Mouse (Mus musculus): Measurements from ENCODE around the gene Scn10a. TPM values are rescaled to one million over a fixed set of nuclear protein-coding genes. Genes with fewer than 3 reads are reported as not detected.

Scn10a gene
- not detected for total RNA-seq (2021)
- long read RNA-seq, experiment 1 = 0 reads
- long read RNA-seq, experiment 2 = 0 reads

- DNase-seq (ENCODE audit: low spot score) = no peak
These were observed at the start of gene Scn10a for GRCm38 (mm10) chr9:119719222-119719621. Gene Scn10a, minus strand, starts transcription at chr9:119719322.

- DNase-seq (ENCODE audit: low spot score) = no peak
These were observed 49.5 kb upstream of the Scn10a start for GRCm38 (mm10) chr9:119768585-119768984.

DNA sequence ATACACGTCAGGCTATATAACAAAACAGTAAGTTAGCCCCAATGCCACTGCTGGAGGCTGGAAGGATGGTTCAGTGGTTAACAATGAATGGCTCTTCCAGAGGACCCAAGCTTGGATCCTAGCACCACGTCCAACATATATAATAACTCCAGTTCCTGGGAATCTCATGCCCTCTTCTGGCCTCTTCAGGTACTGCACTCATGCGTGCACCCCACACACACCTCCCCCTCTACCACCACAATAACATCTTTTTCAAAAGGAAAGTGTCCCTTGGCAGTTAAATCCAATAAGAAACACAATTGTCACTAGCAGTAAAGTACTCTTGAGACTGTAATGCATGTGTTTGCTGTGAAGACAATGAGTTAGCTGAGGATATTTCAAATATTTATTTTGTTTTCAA, 41.1 kb upstream of the Scn10a start:
- DNase-seq (ENCODE audit: low spot score) = no peak

- DNase-seq (ENCODE audit: low spot score) = no peak
These were observed 40.3 kb upstream of the Scn10a start for GRCm38 (mm10) chr9:119759457-119759856.

GRCm38 (mm10) chr9:119751507-119751906, 32.4 kb upstream of the Scn10a start:
- no peak for DNase-seq (ENCODE audit: low spot score)

DNA sequence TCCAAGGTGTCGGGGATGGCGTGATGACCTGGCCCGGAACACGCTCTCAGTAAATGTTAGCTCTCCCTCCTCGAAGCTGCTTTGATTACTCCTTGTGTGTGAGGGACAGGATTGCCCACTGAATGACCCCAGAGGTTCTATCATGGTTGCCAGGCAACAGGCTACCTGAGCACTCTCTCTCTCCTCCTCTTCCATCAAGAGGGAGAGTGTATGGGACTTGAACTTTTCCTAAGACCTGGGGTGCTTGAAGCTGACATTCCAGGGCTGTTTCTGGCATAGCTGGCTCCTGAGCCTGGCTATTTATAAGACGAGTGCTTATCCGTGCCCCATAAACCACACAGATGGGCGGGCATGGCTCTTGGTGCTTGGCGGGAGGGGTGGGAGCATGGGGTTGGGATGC, 30.0 kb upstream of the Scn10a start:
- DNase-seq (ENCODE audit: low spot score) = no peak

GRCm38 (mm10) chr9:119743900-119744299, 24.8 kb upstream of the Scn10a start:
- DNase-seq (ENCODE audit: low spot score) = no peak

DNA sequence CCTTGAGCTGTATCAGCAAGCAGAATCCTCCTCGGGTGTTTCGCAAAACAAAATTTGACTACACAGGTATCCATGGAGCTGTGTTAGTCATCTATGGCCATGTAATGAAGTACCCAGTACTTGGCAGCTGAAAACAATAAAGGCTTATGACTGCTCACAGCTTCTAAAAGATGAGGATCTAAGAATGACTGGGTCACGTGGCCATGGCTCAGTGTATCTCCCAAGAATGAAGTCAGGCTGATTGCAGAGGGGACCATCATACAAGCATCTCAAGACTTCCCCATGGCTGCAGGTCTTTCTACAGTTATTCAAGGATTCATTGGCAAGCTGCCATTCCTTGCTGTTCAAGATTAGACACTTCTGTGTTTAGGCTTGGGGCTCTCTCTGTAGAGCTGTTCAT, 24.2 kb upstream of the Scn10a start:
- no peak for DNase-seq (ENCODE audit: low spot score)

GRCm38 (mm10) chr9:119741101-119741786, 22.1 kb upstream of the Scn10a start:
- no peak for DNase-seq (ENCODE audit: low spot score)

DNA sequence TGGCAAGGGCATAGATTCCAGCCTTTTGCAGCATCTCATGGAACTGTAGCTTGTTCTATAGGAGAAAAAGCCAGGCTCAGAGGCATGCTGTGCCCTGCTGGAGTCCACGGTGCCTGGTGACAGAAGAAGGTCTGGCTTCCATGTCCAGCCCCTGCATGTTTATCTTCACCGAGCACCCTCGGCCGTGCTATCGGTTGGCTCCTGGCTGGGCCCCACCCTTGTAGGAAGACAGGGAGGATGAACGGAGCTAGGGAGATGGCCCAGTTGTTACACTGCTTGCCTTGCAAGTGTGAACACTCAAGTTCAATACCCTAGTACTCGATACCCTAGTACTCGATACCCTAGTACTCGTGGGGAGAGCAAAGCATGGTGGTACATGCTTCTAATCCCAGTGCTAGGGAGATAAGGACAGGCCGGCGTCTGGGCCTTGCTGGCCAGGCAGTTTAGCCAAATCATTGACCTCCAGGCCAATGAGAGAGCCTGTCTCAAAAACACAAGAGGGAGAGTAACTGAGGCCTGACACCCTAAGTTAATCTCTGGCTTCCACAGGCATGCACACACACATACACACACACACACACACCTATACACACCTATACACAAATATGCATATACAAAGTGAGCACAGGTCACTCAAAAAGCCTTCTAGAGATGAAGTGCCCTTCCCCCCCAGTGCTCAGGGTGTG, 9.4 kb upstream of the Scn10a start:
- no peak for DNase-seq (ENCODE audit: low spot score)

DNA sequence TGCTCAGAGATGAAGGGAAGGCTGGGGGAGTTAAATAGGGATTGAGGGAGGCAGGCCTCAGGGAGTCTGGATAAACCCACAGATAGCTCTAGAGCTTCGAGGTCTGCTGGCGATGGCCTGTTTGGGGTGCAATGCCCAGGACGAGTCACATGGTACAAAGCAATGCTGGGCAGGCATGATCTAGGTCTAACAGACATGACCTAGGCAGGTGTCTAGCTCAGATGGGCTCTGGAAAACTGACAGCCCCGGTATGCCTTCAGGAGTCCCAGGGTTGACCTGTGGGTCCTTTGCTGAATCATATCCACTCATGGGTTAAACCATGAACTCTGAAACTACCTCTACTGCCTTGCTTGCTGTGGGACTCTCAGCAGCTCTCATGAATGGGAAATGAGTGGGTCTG, 7.9 kb upstream of the Scn10a start:
- DNase-seq (ENCODE audit: low spot score) = no peak

- no peak for DNase-seq (ENCODE audit: low spot score)
These were observed 6.3 kb upstream of the Scn10a start for GRCm38 (mm10) chr9:119725293-119725862.

DNA sequence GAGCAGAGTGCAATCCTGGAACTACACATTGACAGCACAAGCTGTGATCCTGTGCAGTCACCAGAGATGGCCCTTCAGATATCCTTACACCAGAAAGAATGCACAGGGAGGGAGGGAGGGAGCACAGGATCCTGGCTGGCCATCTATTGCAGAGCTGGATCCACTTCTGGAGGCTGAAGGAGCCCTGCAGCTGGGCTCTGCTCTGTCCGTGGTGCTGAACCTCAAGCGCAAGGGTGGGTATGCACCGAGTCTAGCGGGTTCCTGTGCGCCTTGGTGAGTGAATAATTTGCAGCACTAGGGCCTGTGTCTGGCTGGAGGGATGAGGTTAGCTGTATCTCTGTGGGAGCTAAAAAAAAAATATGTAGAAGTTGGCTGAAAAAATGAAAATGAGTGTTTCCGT, 12.4 kb downstream of the Scn10a start:
- DNase-seq (ENCODE audit: low spot score) = no peak

DNA sequence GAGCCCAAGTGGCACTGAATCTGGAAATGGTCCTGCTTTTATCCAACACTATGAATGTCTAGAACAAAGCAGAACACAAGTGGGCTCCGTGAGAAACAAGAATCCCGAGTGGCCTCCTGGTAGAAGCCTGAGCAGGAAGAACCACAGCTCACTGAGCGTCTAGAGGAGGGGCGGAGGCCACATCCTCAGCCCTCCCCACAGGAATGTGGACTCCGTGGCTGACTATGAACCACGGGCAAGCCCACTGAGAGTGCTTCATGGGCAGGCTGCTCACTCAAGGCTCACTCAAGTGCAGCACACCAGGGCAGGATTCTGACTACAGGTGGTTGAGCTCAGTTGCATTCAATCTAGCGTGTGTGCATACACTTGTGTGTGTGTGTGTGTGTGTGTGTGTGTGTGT, 27.6 kb downstream of the Scn10a start:
- no peak for DNase-seq (ENCODE audit: low spot score)

GRCm38 (mm10) chr9:119691001-119691400, 28.1 kb downstream of the Scn10a start:
- no peak for DNase-seq (ENCODE audit: low spot score)

DNA sequence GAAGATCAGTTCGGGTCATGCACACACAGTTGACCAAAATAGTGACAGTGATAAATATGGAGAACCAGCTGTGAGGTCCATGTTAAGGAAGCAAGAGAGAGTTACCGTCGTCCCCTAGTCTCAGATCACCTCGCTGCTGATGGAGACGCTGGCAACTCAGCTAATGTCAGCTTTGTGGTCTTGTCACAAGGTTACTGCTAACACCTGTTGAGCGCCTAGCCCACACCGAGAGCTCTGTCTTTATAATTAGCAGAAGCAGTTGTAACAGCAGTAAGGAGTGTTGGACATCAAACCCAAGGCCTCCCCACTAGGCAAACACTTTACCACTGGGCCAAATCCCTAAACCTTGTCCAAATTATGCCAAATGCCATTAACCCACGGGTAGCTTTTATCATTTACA, 31.2 kb downstream of the Scn10a start:
- no peak for DNase-seq (ENCODE audit: low spot score)

DNA sequence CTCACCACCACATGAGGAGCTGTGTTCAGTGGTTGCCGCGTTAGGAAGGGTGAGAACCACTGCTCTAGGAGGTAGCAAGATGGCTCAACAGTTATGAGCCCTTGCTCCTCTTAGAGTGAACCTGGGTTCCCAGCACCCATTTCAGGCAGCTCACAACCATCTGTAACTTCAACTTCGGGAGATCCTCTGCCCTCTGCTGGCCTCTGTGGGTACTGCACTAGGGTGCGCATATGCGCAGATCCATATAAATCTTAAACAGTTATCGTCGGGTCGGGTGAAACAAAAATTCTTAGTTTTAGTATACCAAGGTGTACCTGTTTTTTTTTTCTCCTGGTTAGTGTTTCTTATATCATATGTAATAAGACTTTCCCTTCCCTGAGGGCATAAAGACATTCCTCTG, 32.9 kb downstream of the Scn10a start:
- no peak for DNase-seq (ENCODE audit: low spot score)

- DNase-seq (ENCODE audit: low spot score) = no peak
These were observed 38.2 kb downstream of the Scn10a start for GRCm38 (mm10) chr9:119680896-119681295.

- no peak for DNase-seq (ENCODE audit: low spot score)
These were observed 55.0 kb downstream of the Scn10a start for GRCm38 (mm10) chr9:119664109-119664508.

- peak; percentile 25 for DNase-seq (ENCODE audit: low spot score)
These were observed 63.0 kb downstream of the Scn10a start for GRCm38 (mm10) chr9:119656111-119656510.

DNA sequence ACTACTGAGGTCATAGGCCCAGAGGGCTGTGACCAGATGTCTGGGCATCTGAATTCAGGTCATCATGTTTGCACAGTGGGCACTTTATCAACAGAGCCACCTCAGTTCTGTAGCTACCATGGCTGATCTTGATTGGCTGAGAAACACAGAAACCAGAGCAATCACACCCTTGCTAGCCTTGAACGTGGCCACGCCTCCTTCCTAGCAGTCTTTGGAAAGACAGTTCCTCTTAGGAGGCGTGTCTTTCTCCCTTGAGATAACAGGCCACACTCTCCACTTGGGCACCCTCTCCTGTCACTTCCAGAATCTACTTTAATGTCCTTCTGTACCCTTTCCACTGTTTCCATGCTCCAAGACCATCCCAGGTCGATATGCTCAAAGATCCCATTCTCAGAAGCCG, 65.4 kb downstream of the Scn10a start:
- DNase-seq (ENCODE audit: low spot score) = no peak

- DNase-seq (ENCODE audit: low spot score) = peak; percentile 18
These were observed 72.1 kb downstream of the Scn10a start for GRCm38 (mm10) chr9:119646942-119647547.

All from gastrocnemius, adult 18-20 months (tissue).